Mouse (Mus musculus) gonadal fat pad, adult 2 months (tissue): ENCODE results near the gene Gpank1. TPM values are rescaled to one million over a fixed set of nuclear protein-coding genes. Genes with fewer than 3 reads are reported as not detected.

Experiments used
- DNase-seq: peaks from one replicate; pipeline ENCODE4 v3.0.0-alpha.2; 2012; ENCODE audit warnings: low read depth
- polyA plus RNA-seq: library from polyadenylated mRNA; depleted of rRNA; stranded (reverse); fragments of >200 nt; gene quantifications from 2 replicates; pipeline ENCODE4 v1.2.3, GENCODE M21; 2012

The Gpank1 gene
- polyA plus RNA-seq, 1 experiment = 10.1 TPM

- DNase-seq = no peak
Observed at GRCm38 (mm10) chr17:35131500-35132173, 10.4 kb downstream of the Gpank1 start, which contains the start of gene Apom. Gene Apom (minus strand): TSS chr17:35132050.

GRCm38 (mm10) chr17:35132174-35132560 lies 10.9 kb downstream of the Gpank1 start:
- no peak for DNase-seq

GRCm38 (mm10) chr17:35133517-35133916 lies 12.3 kb downstream of the Gpank1 start:
- no peak for DNase-seq

- peak; percentile 67 for DNase-seq
Observed at GRCm38 (mm10) chr17:35134801-35135590, 13.7 kb downstream of the Gpank1 start, which contains the start of gene Bag6. Gene Bag6 (plus strand): TSS chr17:35135178.

GRCm38 (mm10) chr17:35135591-35136320 lies 14.5 kb downstream of the Gpank1 start:
- DNase-seq = no peak

GRCm38 (mm10) chr17:35139269-35139668 lies 18.0 kb downstream of the Gpank1 start:
- no peak for DNase-seq

GRCm38 (mm10) chr17:35140490-35140996 lies 19.3 kb downstream of the Gpank1 start:
- DNase-seq = no peak

GRCm38 (mm10) chr17:35141971-35142370 lies 20.7 kb downstream of the Gpank1 start:
- no peak for DNase-seq

- no peak for DNase-seq
Observed at GRCm38 (mm10) chr17:35146139-35146538, 24.9 kb downstream of the Gpank1 start.

- DNase-seq = no peak
Observed at GRCm38 (mm10) chr17:35147348-35147747, 26.1 kb downstream of the Gpank1 start.

- DNase-seq = no peak
Observed at GRCm38 (mm10) chr17:35147922-35148639, 26.8 kb downstream of the Gpank1 start.

GRCm38 (mm10) chr17:35152121-35152520 lies 30.9 kb downstream of the Gpank1 start:
- DNase-seq = no peak

GRCm38 (mm10) chr17:35153077-35153476 lies 31.8 kb downstream of the Gpank1 start:
- no peak for DNase-seq

- no peak for DNase-seq
Observed at GRCm38 (mm10) chr17:35153931-35154330, 32.7 kb downstream of the Gpank1 start.

GRCm38 (mm10) chr17:35154616-35155015 lies 33.4 kb downstream of the Gpank1 start:
- no peak for DNase-seq

- DNase-seq = no peak
Observed at GRCm38 (mm10) chr17:35155451-35155850, 34.2 kb downstream of the Gpank1 start.

- no peak for DNase-seq
Observed at GRCm38 (mm10) chr17:35156461-35157200, 35.4 kb downstream of the Gpank1 start.

- DNase-seq = no peak
Observed at GRCm38 (mm10) chr17:35157254-35157653, 36.0 kb downstream of the Gpank1 start.

- DNase-seq = no peak
Observed at GRCm38 (mm10) chr17:35157661-35158175, 36.5 kb downstream of the Gpank1 start.

GRCm38 (mm10) chr17:35158850-35159593 lies 37.8 kb downstream of the Gpank1 start:
- no peak for DNase-seq
